Mouse (Mus musculus) testis, adult 2 months (tissue): ENCODE measurements around the gene Asb6.

ENCODE experiments used
- CTCF ChIP-seq: fragments of 200-500 bp; IDR thresholded peaks from 2 replicates; pipeline ENCODE4 v1.5.1; 2012; ENCODE audit warnings: low read depth, mild to moderate bottlenecking, inconsistent platforms, low read length, moderate library complexity; ENCODE audit not compliant: control insufficient read depth, insufficient read depth, insufficient replicate concordance
- POLR2A ChIP-seq: fragments of 200-500 bp; IDR thresholded peaks from 2 replicates; pipeline ENCODE4 v1.6.1; 2012; ENCODE audit warnings: low read depth, mild to moderate bottlenecking, inconsistent platforms, low read length, moderate library complexity; ENCODE audit not compliant: control insufficient read depth

- TF ChIP-seq CTCF (no peak), POLR2A (no peak)
These were observed 22.7 kb upstream of the Asb6 start for GRCm38 (mm10) chr2:30852771-30853313.
